Mouse (Mus musculus): Measurements from ENCODE around the gene Fbxo4.

Fbxo4 gene

DNA sequence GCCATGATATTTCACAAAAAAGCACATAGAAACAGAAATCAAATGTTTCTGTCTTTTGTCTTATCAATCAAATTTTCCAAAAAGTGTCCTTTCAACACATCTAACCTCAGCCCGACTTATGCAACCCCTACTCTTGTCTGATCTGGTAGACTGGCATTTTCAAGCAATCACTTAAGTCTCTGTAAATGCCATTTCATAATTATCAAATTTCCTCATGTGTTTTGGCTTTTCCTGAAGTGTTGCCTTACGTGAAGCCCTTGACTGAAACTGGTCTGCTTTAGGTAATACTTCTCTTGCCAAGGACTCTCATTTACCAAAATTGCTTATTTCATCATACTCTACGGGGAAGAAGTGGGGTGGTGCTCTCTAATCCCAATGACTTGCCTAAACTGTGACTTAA lies 6.1 kb downstream of the Fbxo4 start:
- DNase-seq: no peak

DNA sequence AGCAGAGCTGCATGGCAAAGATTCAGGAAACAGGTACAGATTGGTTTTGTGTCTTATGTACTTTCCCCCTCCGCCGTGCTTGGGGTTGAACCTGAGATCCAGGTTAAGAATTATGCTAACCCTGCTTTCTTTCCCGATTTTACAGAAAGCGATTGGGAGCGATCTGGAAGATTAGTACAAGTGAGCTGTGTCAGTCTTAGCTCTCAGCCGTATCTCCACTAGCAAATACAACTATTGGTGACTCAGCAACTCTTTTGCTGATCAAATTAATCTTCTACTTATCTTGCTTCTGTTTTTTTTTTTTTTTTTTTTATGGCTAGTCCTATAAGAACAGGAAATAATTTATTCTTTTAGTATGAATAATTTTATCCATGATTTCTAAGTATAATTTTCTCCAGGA lies 9.2 kb downstream of the Fbxo4 start:
- no peak for DNase-seq

DNA sequence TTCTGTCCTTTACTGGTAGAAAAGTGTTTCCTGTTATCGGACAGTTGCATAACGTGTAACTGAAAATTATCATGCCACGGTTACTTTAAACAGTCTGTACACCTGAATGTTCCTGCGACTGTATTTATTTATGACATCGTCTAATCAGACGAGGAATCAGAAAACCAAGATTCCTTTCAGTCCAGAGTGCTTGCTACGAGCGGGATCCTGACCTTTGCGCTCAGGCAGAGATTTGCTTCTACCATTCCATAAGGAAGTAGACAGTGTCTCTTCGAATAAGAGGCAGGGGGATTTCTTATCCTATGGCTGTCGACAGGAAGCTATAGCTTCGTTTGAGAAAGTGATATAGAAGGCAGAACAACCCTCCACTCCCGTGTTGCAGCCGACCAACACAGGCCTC lies 9.6 kb downstream of the Fbxo4 start:
- no peak for DNase-seq

DNA sequence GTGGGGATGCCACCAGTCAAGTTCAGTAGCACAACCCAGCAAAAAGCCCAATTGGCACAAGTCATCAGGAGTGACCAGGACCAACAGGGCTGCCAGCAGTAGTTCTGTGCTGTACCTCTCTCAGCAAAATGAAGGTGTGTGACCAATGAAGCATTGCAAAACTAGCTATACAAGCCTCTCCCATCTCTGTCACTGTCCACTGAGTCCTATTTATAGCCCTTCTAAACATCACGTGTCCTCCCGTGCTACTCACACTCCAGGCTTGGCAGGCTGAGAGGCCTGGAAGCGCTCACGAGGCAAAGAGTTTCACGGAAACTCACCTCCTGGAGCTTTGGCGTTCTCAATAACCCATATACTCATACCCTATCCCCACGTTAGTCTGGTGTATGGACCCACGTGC lies 17.1 kb downstream of the Fbxo4 start:
- no peak for DNase-seq

DNA sequence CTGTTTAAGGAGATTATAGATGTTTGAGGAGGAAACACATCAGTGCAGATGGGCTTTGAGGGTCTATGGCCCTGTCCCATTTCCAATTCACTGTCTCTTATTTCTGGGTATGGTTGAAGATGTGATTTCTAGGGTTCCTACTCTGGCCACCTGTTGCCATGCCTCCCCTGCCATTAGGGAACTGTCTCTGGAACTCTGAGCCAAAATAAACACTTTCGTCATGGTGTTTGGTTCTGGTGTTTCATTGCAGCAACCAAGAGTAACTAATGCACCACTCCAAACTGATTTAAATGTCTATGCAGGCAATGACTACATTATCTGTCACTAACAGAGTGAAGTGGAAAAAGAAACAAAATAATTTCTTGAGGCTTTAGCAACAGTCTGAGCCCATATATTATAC lies 19.3 kb downstream of the Fbxo4 start:
- no peak for DNase-seq

DNA sequence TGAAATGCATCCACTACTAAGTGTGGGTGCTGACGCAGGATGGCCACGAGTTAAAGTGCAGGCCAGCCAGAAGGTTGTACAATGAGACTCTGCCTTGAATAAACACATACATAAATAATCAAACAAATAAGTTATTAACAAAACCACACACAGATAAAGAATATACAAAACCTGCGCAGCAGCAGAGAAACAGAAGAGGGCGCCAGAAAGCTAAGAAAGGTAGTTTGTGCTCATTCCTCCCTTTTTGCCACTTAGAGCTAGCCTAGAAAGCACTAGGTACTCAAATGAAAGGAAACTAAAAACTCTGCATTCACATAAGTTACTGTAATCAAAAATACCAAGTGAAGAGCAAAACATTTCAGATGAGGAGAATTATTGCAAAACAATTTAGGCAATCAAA lies 21.4 kb downstream of the Fbxo4 start:
- peak; percentile 66 to 70 for DNase-seq

DNA sequence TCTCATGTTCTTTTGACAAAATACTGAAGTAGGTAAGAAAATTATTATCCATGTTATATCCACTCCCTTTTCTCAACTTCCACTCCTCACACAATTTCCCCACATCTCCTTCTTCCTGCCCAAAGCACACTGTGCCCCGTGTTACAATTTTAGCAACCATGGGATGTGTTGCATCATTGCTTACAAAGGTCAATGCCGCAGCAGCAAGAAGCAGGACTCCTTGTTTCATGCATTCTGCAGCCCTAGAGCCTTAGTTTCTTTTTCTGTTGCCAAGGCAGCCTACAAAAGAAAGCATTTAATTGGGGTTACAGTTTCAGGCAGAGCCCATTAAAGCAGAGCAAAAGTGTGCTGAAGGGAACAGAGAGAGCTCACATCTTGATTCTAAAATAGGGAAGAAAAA lies 24.4 kb downstream of the Fbxo4 start:
- no peak for DNase-seq

DNA sequence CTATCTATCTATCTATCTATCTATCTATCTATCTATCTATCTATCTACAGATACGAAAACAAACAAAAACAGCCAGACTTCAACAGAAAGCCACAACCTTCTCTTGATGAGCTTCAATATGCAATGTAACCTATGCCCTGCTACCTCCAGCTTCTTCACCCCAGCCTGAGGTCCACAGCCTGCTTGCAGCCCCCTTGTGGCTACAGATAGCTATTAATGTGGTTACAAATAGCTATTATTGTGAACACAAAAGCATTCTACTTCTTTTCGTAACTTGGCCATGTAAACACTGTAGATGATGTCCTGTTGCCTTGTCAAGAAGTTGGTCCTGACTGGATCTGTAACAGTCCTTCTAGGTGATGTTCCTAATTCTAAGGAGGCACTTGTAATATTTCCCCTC lies 41.2 kb downstream of the Fbxo4 start:
- no peak for DNase-seq

DNA sequence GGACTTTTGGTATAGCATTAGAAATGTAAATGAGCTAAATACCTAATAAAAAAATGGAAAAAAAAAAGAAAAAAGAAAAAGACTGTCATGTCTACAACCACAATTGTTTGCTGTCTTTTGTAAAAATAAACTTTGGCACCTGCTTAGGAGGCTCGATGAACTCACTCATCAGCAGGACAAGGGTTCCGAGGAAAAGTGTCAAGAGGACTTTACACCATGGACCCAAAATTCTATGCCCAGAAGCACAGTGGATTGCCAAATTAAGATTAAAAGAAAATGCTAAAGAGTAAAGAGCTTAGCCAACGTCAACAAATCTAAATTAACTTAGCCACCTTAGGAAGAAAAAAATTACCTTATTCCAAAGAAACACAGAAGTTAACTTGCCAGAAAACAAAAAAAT lies 43.3 kb downstream of the Fbxo4 start:
- DNase-seq: no peak

DNA sequence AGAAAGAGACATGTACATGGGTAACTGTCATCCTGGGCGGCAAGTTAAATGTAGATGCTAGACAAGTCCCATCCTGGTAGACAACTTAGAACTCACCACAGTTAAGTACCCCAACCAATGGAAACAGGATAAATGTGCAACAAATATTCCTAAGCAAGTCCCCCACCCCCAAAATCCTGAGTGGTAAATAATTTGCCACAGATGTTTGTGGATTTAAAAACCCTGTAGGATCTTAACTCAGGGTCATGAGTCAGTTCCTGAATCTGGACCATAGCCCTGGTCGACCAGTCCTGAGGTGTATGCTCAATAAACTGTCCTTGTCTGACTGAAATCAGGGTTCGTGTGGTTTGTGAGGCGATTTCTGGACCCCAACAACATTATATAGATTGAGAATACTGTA lies 45.9 kb downstream of the Fbxo4 start:
- no peak for DNase-seq

DNA sequence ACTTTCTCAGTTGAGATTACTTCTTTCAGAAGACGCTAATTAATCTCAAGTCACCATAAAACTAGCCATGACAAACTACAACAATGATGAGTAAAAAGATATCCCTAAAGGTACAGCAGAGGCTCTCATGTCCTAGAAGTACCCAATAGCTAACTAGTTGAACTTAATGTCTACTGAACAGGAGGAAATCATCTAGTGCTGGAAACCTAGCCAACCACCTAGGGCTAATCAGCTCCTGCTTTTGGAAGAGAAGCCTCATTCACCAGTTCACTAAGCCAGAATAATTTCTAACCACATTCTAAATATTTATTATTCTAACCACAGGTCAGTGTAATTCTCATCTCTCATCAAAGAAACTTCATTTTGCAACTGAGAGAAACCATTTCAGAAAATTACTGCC lies 47.4 kb downstream of the Fbxo4 start:
- no peak for DNase-seq

All from B cell, adult 2 months (primary cell).